Mouse (Mus musculus) lung, postnatal 0 days (tissue): Measurements from ENCODE around the gene Ugt1a6b.
"Not testable (repeated sequence)": the region's sequence is repeated elsewhere in the genome, so short reads cannot be mapped to it uniquely, and the experiment has no call there.

ENCODE experiments used
- CTCF ChIP-seq: IDR thresholded peaks from 2 replicates; pipeline ENCODE4 v1.5.1; 2016; ENCODE audit warnings: antibody characterized with exemption, mild to moderate bottlenecking
- EP300 ChIP-seq: IDR thresholded peaks from 2 replicates; pipeline ENCODE4 v1.6.1; 2016; ENCODE audit warnings: antibody characterized with exemption, mild to moderate bottlenecking, control low read depth

DNA sequence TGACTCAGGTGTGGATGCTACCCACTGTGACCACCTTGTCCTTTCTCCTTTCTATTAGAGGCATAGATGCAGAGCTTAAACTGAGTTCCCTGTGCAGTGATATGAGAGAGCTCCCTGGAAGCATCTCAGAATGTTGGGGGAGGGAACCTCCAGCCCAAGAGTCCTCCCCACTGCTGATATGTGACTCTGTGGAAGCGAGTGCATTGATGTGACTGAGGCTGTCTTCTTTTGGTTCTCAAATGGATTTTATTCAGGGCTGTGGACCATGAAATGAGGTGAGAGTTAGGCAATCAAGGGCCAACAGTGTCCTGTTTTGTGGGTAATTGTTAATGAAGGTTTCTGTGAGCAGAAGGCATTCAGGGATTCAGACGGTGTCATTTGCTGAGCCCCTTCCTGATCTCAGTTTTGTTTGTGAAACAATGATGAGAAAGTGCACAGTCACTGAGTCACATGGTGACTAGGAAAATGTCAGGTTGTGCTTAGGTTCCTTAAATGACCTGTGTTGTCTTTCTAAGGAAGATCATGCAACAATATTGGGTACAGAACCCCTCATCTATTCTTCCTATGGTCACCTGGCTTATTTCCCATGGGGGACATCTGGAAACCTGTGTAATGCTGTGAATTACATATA lies 36.5 kb upstream of the Ugt1a6b start:
- not testable (repeated sequence) for TF ChIP-seq CTCF, EP300
